Mouse (Mus musculus) lung, embryonic 15.5 days (tissue): ENCODE measurements around the gene Eef1a2. TPM values are rescaled to one million over a fixed set of nuclear protein-coding genes. Genes with fewer than 3 reads are reported as not detected.

Experiments used
- ATAC-seq: fragments of 200-750 bp; cut with Nextera tagmentation; 2 replicates; pipeline ENCODE4 v1.8.0; 2017; ENCODE audit warnings: moderate number of reproducible peaks, borderline replicate concordance; ENCODE audit not compliant: low FRiP score, low TSS enrichment; ENCODE audit errors: extremely low read depth
- H3K27ac ChIP-seq: fragments of 300-500 bp; sonication (generic); 2 replicates; pipeline ENCODE4 v1.5.1; 2015; ENCODE audit warnings: moderate library complexity, mild to moderate bottlenecking, inconsistent platforms
- H3K27me3 ChIP-seq: fragments of 300-500 bp; sonication (generic); 2 replicates; pipeline ENCODE4 v1.6.1; 2015; ENCODE audit warnings: inconsistent platforms
- H3K36me3 ChIP-seq: fragments of 300-500 bp; sonication (generic); 2 replicates; pipeline ENCODE4 v1.6.1; 2015; ENCODE audit warnings: inconsistent platforms
- H3K4me1 ChIP-seq: fragments of 300-500 bp; sonication (generic); 2 replicates; pipeline ENCODE4 v1.6.1; 2015; ENCODE audit warnings: inconsistent platforms
- H3K4me2 ChIP-seq: fragments of 300-500 bp; sonication (generic); 2 replicates; pipeline ENCODE4 v1.6.1; 2015; ENCODE audit warnings: inconsistent platforms, mild to moderate bottlenecking, moderate library complexity
- H3K4me3 ChIP-seq: fragments of 300-500 bp; sonication (generic); 2 replicates; pipeline ENCODE4 v1.5.1; 2015; ENCODE audit warnings: mild to moderate bottlenecking, inconsistent platforms
- H3K9ac ChIP-seq: fragments of 300-500 bp; sonication (generic); 2 replicates; pipeline ENCODE4 v1.6.1; 2015; ENCODE audit warnings: inconsistent platforms
- H3K9me3 ChIP-seq: fragments of 300-500 bp; sonication (generic); 2 replicates; pipeline ENCODE4 v1.6.1; 2016; ENCODE audit warnings: inconsistent platforms
- WGBS: fragments of 180-500 bp; shearing (Covaris S2); methylation state at CpG from one replicate; pipeline ENCODE4 v1.1.7; 2015; 5-methylcytosine and 5-hydroxymethylcytosine counted together
- polyA plus RNA-seq: library from polyadenylated mRNA; unstranded; fragments of >200 nt; fragmentation: Nextera tagmentation; extraction: Ambion mirVana; gene quantifications from 2 replicates; pipeline ENCODE4 v1.2.1, GENCODE M21; 2015

Gene Eef1a2
- polyA plus RNA-seq, 1 experiment from 2014 or later, result 0.54 TPM

- Histone ChIP-seq H3K4me2 (no peak overlapping the region), H3K27me3 (no peaks in the 10 kb centered on the region), H3K9me3 (no peaks in the 10 kb centered on the region), H3K4me1 (no peaks in the 10 kb centered on the region), H3K9ac (no peak overlapping the region), H3K36me3 (no peaks in the 10 kb centered on the region), H3K4me3 (no peak overlapping the region), H3K27ac (no peak overlapping the region)
- peak; percentile 23 for ATAC-seq
Observed at GRCm38 (mm10) chr2:181122642-181123041, 34.2 kb downstream of the Eef1a2 start.

GRCm38 (mm10) chr2:181120922-181121449 lies 35.8 kb downstream of the Eef1a2 start:
- ATAC-seq, result no peak
- H3K36me3 ChIP-seq, result no peaks in the 10 kb centered on the region
- H3K9me3 ChIP-seq, result no peaks in the 10 kb centered on the region
- no peak overlapping the region for H3K4me2 ChIP-seq
- H3K4me3 ChIP-seq, result no peak overlapping the region
- H3K4me1 ChIP-seq, result no peaks in the 10 kb centered on the region
- H3K27me3 ChIP-seq, result no peaks in the 10 kb centered on the region
- WGBS, result 80% methylated on average over 4 of the region's 4 CpGs
- no peak overlapping the region for H3K27ac ChIP-seq
- no peak overlapping the region for H3K9ac ChIP-seq

GRCm38 (mm10) chr2:181119952-181120351 lies 36.9 kb downstream of the Eef1a2 start:
- no peaks in the 10 kb centered on the region for H3K27me3 ChIP-seq
- no peaks in the 10 kb centered on the region for H3K36me3 ChIP-seq

GRCm38 (mm10) chr2:181116436-181116835 lies 40.4 kb downstream of the Eef1a2 start:
- 78% methylated on average over 5 of the region's 5 CpGs for WGBS
- Histone ChIP-seq H3K9me3 (no peaks in the 10 kb centered on the region), H3K4me3 (no peak overlapping the region), H3K4me2 (no peak overlapping the region), H3K27me3 (no peaks in the 10 kb centered on the region), H3K27ac (no peak overlapping the region), H3K36me3 (no peaks in the 10 kb centered on the region), H3K4me1 (no peaks in the 10 kb centered on the region), H3K9ac (no peak overlapping the region)
- no peak for ATAC-seq

More at GRCm38 (mm10) chr2:181119952-181120351, 36.9 kb downstream of the Eef1a2 start:
- no peak overlapping the region for H3K4me3 ChIP-seq
- H3K4me1 ChIP-seq, result no peaks in the 10 kb centered on the region
- no peak overlapping the region for H3K4me2 ChIP-seq
- H3K9ac ChIP-seq, result no peak overlapping the region
- ATAC-seq, result no peak
- WGBS, result 27% methylated on average over 10 of the region's 10 CpGs
- H3K9me3 ChIP-seq, result no peaks in the 10 kb centered on the region
- no peak overlapping the region for H3K27ac ChIP-seq

GRCm38 (mm10) chr2:181115367-181115766 lies 41.4 kb downstream of the Eef1a2 start:
- Histone ChIP-seq H3K36me3 (no peaks in the 10 kb centered on the region), H3K27me3 (no peaks in the 10 kb centered on the region), H3K27ac (no peak overlapping the region), H3K9me3 (no peaks in the 10 kb centered on the region), H3K4me3 (no peak overlapping the region), H3K4me1 (no peaks in the 10 kb centered on the region), H3K4me2 (no peak overlapping the region), H3K9ac (no peak overlapping the region)
- WGBS, result 76% methylated on average over 3 of the region's 3 CpGs
- no peak for ATAC-seq

GRCm38 (mm10) chr2:181113762-181114361 lies 43.0 kb downstream of the Eef1a2 start:
- no peak for ATAC-seq
- Histone ChIP-seq H3K36me3 (no peaks in the 10 kb centered on the region), H3K9me3 (no peaks in the 10 kb centered on the region), H3K4me3 (no peak overlapping the region), H3K27ac (no peak overlapping the region), H3K9ac (no peak overlapping the region), H3K4me1 (no peaks in the 10 kb centered on the region), H3K27me3 (no peaks in the 10 kb centered on the region), H3K4me2 (no peak overlapping the region)
- WGBS, result 53% methylated on average over 8 of the region's 8 CpGs

GRCm38 (mm10) chr2:181111665-181112064 lies 45.1 kb downstream of the Eef1a2 start:
- H3K27ac ChIP-seq, result no peak overlapping the region
- no peaks in the 10 kb centered on the region for H3K9me3 ChIP-seq
- H3K27me3 ChIP-seq, result no peaks in the 10 kb centered on the region
- 87% methylated on average over 1 of the region's 1 CpGs for WGBS
- no peak overlapping the region for H3K9ac ChIP-seq
- H3K4me1 ChIP-seq, result no peaks in the 10 kb centered on the region
- H3K4me3 ChIP-seq, result no peak overlapping the region
- no peak for ATAC-seq
- H3K36me3 ChIP-seq, result no peaks in the 10 kb centered on the region
- no peak overlapping the region for H3K4me2 ChIP-seq

GRCm38 (mm10) chr2:181104111-181104510 lies 52.7 kb downstream of the Eef1a2 start:
- Histone ChIP-seq H3K4me3 (no peak overlapping the region), H3K27ac (no peak overlapping the region), H3K9me3 (no peaks in the 10 kb centered on the region), H3K4me2 (no peak overlapping the region), H3K9ac (no peak overlapping the region), H3K36me3 (no peaks in the 10 kb centered on the region), H3K27me3 (no peaks in the 10 kb centered on the region), H3K4me1 (no peaks in the 10 kb centered on the region)
- ATAC-seq, result no peak
- 50% methylated on average over 2 of the region's 2 CpGs for WGBS

- no peak overlapping the region for H3K4me2 ChIP-seq
- no peaks in the 10 kb centered on the region for H3K4me1 ChIP-seq
- H3K27ac ChIP-seq, result no peak overlapping the region
- no peak overlapping the region for H3K4me3 ChIP-seq
- ATAC-seq, result peak; percentile 55; the same call in 1 of the 2 replicates
- no peaks in the 10 kb centered on the region for H3K9me3 ChIP-seq
- no peaks in the 10 kb centered on the region for H3K36me3 ChIP-seq
- H3K9ac ChIP-seq, result no peak overlapping the region
- no peaks in the 10 kb centered on the region for H3K27me3 ChIP-seq
- WGBS, result 24% methylated on average over 2 of the region's 2 CpGs
Observed at GRCm38 (mm10) chr2:181102161-181102560, 54.7 kb downstream of the Eef1a2 start.

- Histone ChIP-seq H3K4me1 (no peaks in the 10 kb centered on the region), H3K4me2 (no peak overlapping the region), H3K9ac (no peak overlapping the region), H3K9me3 (no peaks in the 10 kb centered on the region), H3K4me3 (no peak overlapping the region), H3K27ac (no peak overlapping the region), H3K36me3 (no peaks in the 10 kb centered on the region), H3K27me3 (no peaks in the 10 kb centered on the region)
- ATAC-seq, result no peak
- WGBS, result 70% methylated on average over 1 of the region's 1 CpGs
Observed at GRCm38 (mm10) chr2:181101626-181102025, 55.2 kb downstream of the Eef1a2 start.

GRCm38 (mm10) chr2:181100087-181100486 lies 56.7 kb downstream of the Eef1a2 start:
- H3K36me3 ChIP-seq, result no peaks in the 10 kb centered on the region
- no peak overlapping the region for H3K27ac ChIP-seq
- no peak for ATAC-seq
- no peaks in the 10 kb centered on the region for H3K4me1 ChIP-seq
- H3K9ac ChIP-seq, result no peak overlapping the region
- WGBS, result 68% methylated on average over 2 of the region's 2 CpGs
- no peak overlapping the region for H3K4me2 ChIP-seq
- no peaks in the 10 kb centered on the region for H3K9me3 ChIP-seq
- no peaks in the 10 kb centered on the region for H3K27me3 ChIP-seq
- no peak overlapping the region for H3K4me3 ChIP-seq
